Mouse (Mus musculus) left cerebral cortex, postnatal 36 days (tissue): ENCODE measurements around the gene Blzf1. TPM values are rescaled to one million over a fixed set of nuclear protein-coding genes. Genes with fewer than 3 reads are reported as not detected.

Source experiments
- DNase-seq, 2 experiments: peaks; one replicate each; pipeline ENCODE4 v3.0.0; 2021 to 2022; ENCODE audit warnings: low spot score in 2 of 2, mixed read lengths in 1 of 2
- intact Hi-C: fragments of 180-260 bp; cut with DNase I; formaldehyde crosslinking; loops from one replicate; pipeline ENCODE4 v1.15.1; 2025
- total RNA-seq, 2 experiments: library from RNA; stranded (reverse); gene quantifications; 2 replicates each; pipeline ENCODE4 v1.2.3; 2021

Blzf1 gene
- 10 to 100 TPM; 24.6 to 26.7 TPM for total RNA-seq

- intact Hi-C loops = no loop called here
- DNase-seq = peak; percentile 94 to 97
Measured at GRCm38 (mm10) chr1:164307124-164307751, at the start of gene Blzf1. TSS of gene Blzf1 (minus strand) at chr1:164307489.

- intact Hi-C loops = no loop called here
- no peak for DNase-seq
Measured at GRCm38 (mm10) chr1:164353443-164353842, 46.2 kb upstream of the Blzf1 start.

GRCm38 (mm10) chr1:164342161-164342560, 34.9 kb upstream of the Blzf1 start:
- intact Hi-C loops = no loop called here
- DNase-seq = no peak

GRCm38 (mm10) chr1:164335846-164336245, 28.6 kb upstream of the Blzf1 start:
- peak; percentile 36 to 47 for DNase-seq
- intact Hi-C loops = no loop called here

GRCm38 (mm10) chr1:164335435-164335834, 28.1 kb upstream of the Blzf1 start:
- no peak for DNase-seq
- intact Hi-C loops = no loop called here

- no peak for DNase-seq
- intact Hi-C loops = no loop called here
Measured at GRCm38 (mm10) chr1:164332559-164332958, 25.3 kb upstream of the Blzf1 start.

- DNase-seq = no peak
- intact Hi-C loops = no loop called here
Measured at GRCm38 (mm10) chr1:164327764-164328163, 20.5 kb upstream of the Blzf1 start.

GRCm38 (mm10) chr1:164326600-164327155, 19.4 kb upstream of the Blzf1 start:
- peak; percentile 36 to 49 for DNase-seq
- intact Hi-C loops = no loop called here

GRCm38 (mm10) chr1:164324878-164325277, 17.6 kb upstream of the Blzf1 start:
- DNase-seq = no peak
- intact Hi-C loops = no loop called here

- DNase-seq = no peak
- intact Hi-C loops = no loop called here
Measured at GRCm38 (mm10) chr1:164324221-164324620, 16.9 kb upstream of the Blzf1 start.

GRCm38 (mm10) chr1:164322987-164323650, 15.8 kb upstream of the Blzf1 start:
- no peak for DNase-seq
- intact Hi-C loops = no loop called here

GRCm38 (mm10) chr1:164321408-164321807, 14.1 kb upstream of the Blzf1 start:
- intact Hi-C loops = no loop called here
- DNase-seq = no peak

- no peak for DNase-seq
- intact Hi-C loops = no loop called here
Measured at GRCm38 (mm10) chr1:164320731-164321130, 13.4 kb upstream of the Blzf1 start.

GRCm38 (mm10) chr1:164319542-164320140, 12.4 kb upstream of the Blzf1 start:
- intact Hi-C loops = loop anchor here (5.0 to 10.0 kb wide), 3 partner anchors 588 to 905 kb away; no protein-coding TSS in a partner anchor
- DNase-seq = no peak

GRCm38 (mm10) chr1:164318474-164318873, 11.2 kb upstream of the Blzf1 start:
- no peak for DNase-seq
- intact Hi-C loops = loop anchor here (5.0 to 10.0 kb wide), 3 partner anchors 589 to 906 kb away; no protein-coding TSS in a partner anchor

- no peak for DNase-seq
- intact Hi-C loops = loop anchor here (5.0 to 10.0 kb wide), 3 partner anchors 590 to 908 kb away; no protein-coding TSS in a partner anchor
Measured at GRCm38 (mm10) chr1:164317261-164317660, 10.0 kb upstream of the Blzf1 start.

GRCm38 (mm10) chr1:164316697-164317096, 9.4 kb upstream of the Blzf1 start:
- intact Hi-C loops = loop anchor here (5.0 to 10.0 kb wide), 3 partner anchors 591 to 908 kb away; no protein-coding TSS in a partner anchor
- peak; percentile 72 to 74 for DNase-seq

- intact Hi-C loops = loop anchor here (5.0 to 10.0 kb wide), 3 partner anchors 592 to 910 kb away; no protein-coding TSS in a partner anchor
- no peak for DNase-seq
Measured at GRCm38 (mm10) chr1:164315266-164315665, 8.0 kb upstream of the Blzf1 start.

GRCm38 (mm10) chr1:164314085-164314484, 6.8 kb upstream of the Blzf1 start:
- no peak for DNase-seq
- intact Hi-C loops = loop anchor here (10.0 kb wide), 1 partner anchor 911 kb away; no protein-coding TSS in a partner anchor

GRCm38 (mm10) chr1:164307922-164308321, 633 bp upstream of the Blzf1 start:
- no peak for DNase-seq
- intact Hi-C loops = no loop called here
